Mouse (Mus musculus) heart, postnatal 0 days (tissue): ENCODE results near the gene Pafah1b3. TPM values are rescaled to one million over a fixed set of nuclear protein-coding genes. Genes with fewer than 3 reads are reported as not detected.

ENCODE experiments used
- ATAC-seq: fragments of 200-750 bp; cut with Nextera tagmentation; 2 replicates; pipeline ENCODE4 v1.8.0; 2017; ENCODE audit warnings: low read depth, moderate number of reproducible peaks, moderate library complexity; ENCODE audit not compliant: insufficient read depth
- DNase-seq: peaks from one replicate; pipeline ENCODE4 v3.0.0-alpha.2; 2016; ENCODE audit warnings: low spot score
- H3K27ac ChIP-seq: fragments of 300-500 bp; sonication (generic); 2 replicates; pipeline ENCODE4 v1.5.1; 2014; ENCODE audit warnings: low read depth, mild to moderate bottlenecking
- H3K27me3 ChIP-seq: fragments of 300-500 bp; sonication (generic); 2 replicates; pipeline ENCODE4 v1.6.1; 2014; ENCODE audit warnings: low read length, mixed read lengths; ENCODE audit not compliant: control insufficient read depth, insufficient read depth
- H3K36me3 ChIP-seq: fragments of 300-500 bp; sonication (generic); replicated peaks from 2 replicates; pipeline ENCODE4 v1.6.1; 2014; ENCODE audit warnings: low read length, mixed read lengths; ENCODE audit not compliant: control insufficient read depth, insufficient read depth
- H3K4me1 ChIP-seq: fragments of 300-500 bp; sonication (generic); 2 replicates; pipeline ENCODE4 v1.6.1; 2014; ENCODE audit warnings: antibody characterized with exemption; ENCODE audit not compliant: control insufficient read depth, insufficient read depth
- H3K4me2 ChIP-seq: fragments of 300-500 bp; sonication (generic); 2 replicates; pipeline ENCODE4 v1.6.1; 2014; ENCODE audit warnings: low read depth, mild to moderate bottlenecking, low read length, moderate library complexity
- H3K4me3 ChIP-seq: fragments of 300-500 bp; sonication (generic); 2 replicates; pipeline ENCODE4 v1.5.1; 2014; ENCODE audit warnings: low read depth, low read length
- H3K9ac ChIP-seq: fragments of 300-500 bp; sonication (generic); replicated peaks from 2 replicates; pipeline ENCODE4 v1.6.1; 2014; ENCODE audit warnings: low read depth, low read length, mixed read lengths
- H3K9me3 ChIP-seq: fragments of 300-500 bp; sonication (generic); replicated peaks from 2 replicates; pipeline ENCODE4 v1.6.1; 2016; ENCODE audit warnings: low read length; ENCODE audit not compliant: control insufficient read depth
- CTCF ChIP-seq: IDR thresholded peaks from 2 replicates; pipeline ENCODE4 v1.5.1; 2016; ENCODE audit warnings: antibody characterized with exemption, control low read depth, low read depth
- EP300 ChIP-seq: IDR thresholded peaks from 2 replicates; pipeline ENCODE4 v1.6.1; 2016; ENCODE audit warnings: antibody characterized with exemption, low read depth
- WGBS: fragments of 180-500 bp; shearing (Covaris S2); extraction: QIAGEN DNeasy Blood & Tissue Kit; methylation state at CpG from one replicate; pipeline ENCODE4 v1.1.7; 2014; 5-methylcytosine and 5-hydroxymethylcytosine counted together
- polyA plus RNA-seq: library from polyadenylated mRNA; unstranded; fragments of >200 nt; fragmentation: Nextera tagmentation; extraction: Ambion mirVana; gene quantifications from 2 replicates; pipeline ENCODE4 v1.2.1, GENCODE M21; 2015
- total RNA-seq: library from RNA; depleted of rRNA; stranded (reverse); fragments of >200 nt; gene quantifications from 2 replicates; pipeline ENCODE4 v1.2.3, GENCODE M21; 2014; ENCODE audit warnings: low replicate concordance

Pafah1b3 gene
- total and polyA plus RNA-seq, 2 experiments from 2014 or later = 57.3 to 161 TPM

- peaks cover 3% of the 10 kb centered on the region; the same call in 1 of the 2 replicates for H3K4me1 ChIP-seq
- no peak overlapping the region for H3K9ac ChIP-seq
- H3K9me3 ChIP-seq = no peaks in the 10 kb centered on the region
- no peak for TF ChIP-seq EP300
- TF ChIP-seq CTCF = no peak
- H3K27ac ChIP-seq = no peak overlapping the region
- H3K4me2 ChIP-seq = no peak overlapping the region
- H3K4me3 ChIP-seq = no peak overlapping the region
- no peaks in the 10 kb centered on the region for H3K27me3 ChIP-seq
- ATAC-seq (no peak), DNase-seq (no peak)
- H3K36me3 ChIP-seq = peaks cover 49% of the 10 kb centered on the region
- 89% methylated on average over 4 of the region's 4 CpGs for WGBS
Observed at GRCm38 (mm10) chr7:25294495-25294894, 3.3 kb downstream of the Pafah1b3 start.

GRCm38 (mm10) chr7:25293191-25293739, 4.5 kb downstream of the Pafah1b3 start:
- Histone ChIP-seq H3K27me3 (no peaks in the 10 kb centered on the region), H3K9ac (no peak overlapping the region), H3K4me3 (no peak overlapping the region), H3K4me1 (peaks cover 3% of the 10 kb centered on the region; the same call in 1 of the 2 replicates), H3K27ac (no peak overlapping the region), H3K36me3 (peaks cover 61% of the 10 kb centered on the region), H3K4me2 (no peak overlapping the region), H3K9me3 (no peaks in the 10 kb centered on the region)
- TF ChIP-seq CTCF (no peak), EP300 (no peak)
- 64% methylated on average over 10 of the region's 10 CpGs for WGBS
- no peak for ATAC-seq
- DNase-seq = no peak

- Histone ChIP-seq H3K4me1 (peaks cover 3% of the 10 kb centered on the region; the same call in 1 of the 2 replicates), H3K9ac (no peak overlapping the region), H3K27ac (no peak overlapping the region), H3K4me3 (no peak overlapping the region), H3K27me3 (no peaks in the 10 kb centered on the region), H3K36me3 (peaks cover 73% of the 10 kb centered on the region), H3K9me3 (no peaks in the 10 kb centered on the region), H3K4me2 (no peak overlapping the region)
- DNase-seq (no peak), ATAC-seq (no peak)
- 60% methylated on average over 7 of the region's 7 CpGs for WGBS
- no peak for TF ChIP-seq CTCF
- TF ChIP-seq EP300 = no peak
Observed at GRCm38 (mm10) chr7:25292107-25292506, 5.7 kb downstream of the Pafah1b3 start.

- ATAC-seq (peak; percentile 19; the same call in 1 of the 2 replicates), DNase-seq (no peak)
- H3K36me3 ChIP-seq = peaks cover 85% of the 10 kb centered on the region
- H3K4me2 ChIP-seq = no peak overlapping the region
- H3K4me3 ChIP-seq = no peak overlapping the region
- no peaks in the 10 kb centered on the region for H3K27me3 ChIP-seq
- H3K4me1 ChIP-seq = no peaks in the 10 kb centered on the region
- no peak overlapping the region for H3K9ac ChIP-seq
- H3K27ac ChIP-seq = no peak overlapping the region
- no peak for TF ChIP-seq CTCF
- TF ChIP-seq EP300 = no peak
- no peaks in the 10 kb centered on the region for H3K9me3 ChIP-seq
- 73% methylated on average over 2 of the region's 2 CpGs for WGBS
Observed at GRCm38 (mm10) chr7:25290911-25291310, 6.9 kb downstream of the Pafah1b3 start.

- Histone ChIP-seq H3K4me1 (no peaks in the 10 kb centered on the region), H3K27ac (no peak overlapping the region), H3K27me3 (no peaks in the 10 kb centered on the region), H3K4me3 (no peak overlapping the region), H3K4me2 (no peak overlapping the region), H3K36me3 (peaks cover 89% of the 10 kb centered on the region), H3K9me3 (no peaks in the 10 kb centered on the region), H3K9ac (no peak overlapping the region)
- ATAC-seq = no peak
- WGBS = 86% methylated on average over 1 of the region's 1 CpGs
- TF ChIP-seq CTCF = no peak
- no peak for TF ChIP-seq EP300
- no peak for DNase-seq
Observed at GRCm38 (mm10) chr7:25290463-25290862, 7.3 kb downstream of the Pafah1b3 start.

- TF ChIP-seq EP300 (no peak), CTCF (no peak)
- ATAC-seq = no peak
- DNase-seq = no peak
- peaks cover 95% of the 10 kb centered on the region for H3K36me3 ChIP-seq
- no peak overlapping the region for H3K9ac ChIP-seq
- WGBS = 96% methylated on average over 3 of the region's 3 CpGs
- H3K4me2 ChIP-seq = no peak overlapping the region
- H3K4me3 ChIP-seq = no peak overlapping the region
- H3K9me3 ChIP-seq = no peaks in the 10 kb centered on the region
- no peaks in the 10 kb centered on the region for H3K4me1 ChIP-seq
- H3K27ac ChIP-seq = no peak overlapping the region
- no peaks in the 10 kb centered on the region for H3K27me3 ChIP-seq
Observed at GRCm38 (mm10) chr7:25289925-25290324, 7.9 kb downstream of the Pafah1b3 start.
